Mouse (Mus musculus) neural tube, embryonic 11.5 days (tissue): ENCODE data around the gene Trpm4. TPM values are rescaled to one million over a fixed set of nuclear protein-coding genes. Genes with fewer than 3 reads are reported as not detected.

ENCODE experiments used
- ATAC-seq: fragments of 200-750 bp; cut with Nextera tagmentation; 2 replicates; pipeline ENCODE4 v1.8.0; 2017; ENCODE audit warnings: moderate number of reproducible peaks, mild to moderate bottlenecking, moderate TSS enrichment, moderate library complexity; ENCODE audit not compliant: insufficient read depth, low FRiP score, low TSS enrichment
- DNase-seq: peaks from one replicate; pipeline ENCODE4 v3.0.0-alpha.2; 2015; ENCODE audit warnings: low spot score
- H3K27ac ChIP-seq: fragments of 300-500 bp; sonication (generic); 2 replicates; pipeline ENCODE4 v1.5.1; 2014; ENCODE audit warnings: low read depth, mild to moderate bottlenecking, low read length
- H3K27me3 ChIP-seq: fragments of 300-500 bp; sonication (generic); 2 replicates; pipeline ENCODE4 v1.6.1; 2014; ENCODE audit warnings: mild to moderate bottlenecking, low read length, mixed read lengths; ENCODE audit not compliant: control insufficient read depth, insufficient read depth
- H3K36me3 ChIP-seq: fragments of 300-500 bp; sonication (generic); 2 replicates; pipeline ENCODE4 v1.6.1; 2014; ENCODE audit warnings: mild to moderate bottlenecking, low read length, moderate library complexity, mixed read lengths; ENCODE audit not compliant: control insufficient read depth, insufficient read depth
- H3K4me1 ChIP-seq: fragments of 300-500 bp; sonication (generic); 2 replicates; pipeline ENCODE4 v1.6.1; 2014; ENCODE audit warnings: low read length, mixed read lengths; ENCODE audit not compliant: control insufficient read depth, insufficient read depth
- H3K4me2 ChIP-seq: fragments of 300-500 bp; sonication (generic); 2 replicates; pipeline ENCODE4 v1.6.1; 2014; ENCODE audit warnings: low read depth, mild to moderate bottlenecking, moderate library complexity
- H3K4me3 ChIP-seq: fragments of 300-500 bp; sonication (generic); 2 replicates; pipeline ENCODE4 v1.5.1; 2014; ENCODE audit warnings: low read depth, low read length
- H3K9ac ChIP-seq: fragments of 300-500 bp; sonication (generic); 2 replicates; pipeline ENCODE4 v1.6.1; 2014; ENCODE audit warnings: mild to moderate bottlenecking, low read length
- H3K9me3 ChIP-seq: fragments of 300-500 bp; sonication (generic); 2 replicates; pipeline ENCODE4 v1.6.1; 2016; ENCODE audit warnings: low read length; ENCODE audit not compliant: control insufficient read depth
- WGBS: fragments of 180-500 bp; shearing (Covaris S2); extraction: QIAGEN DNeasy Blood & Tissue Kit; methylation state at CpG from one replicate; pipeline ENCODE4 v1.1.7; 2014; 5-methylcytosine and 5-hydroxymethylcytosine counted together
- polyA plus RNA-seq: library from polyadenylated mRNA; unstranded; fragments of >200 nt; fragmentation: Nextera tagmentation; extraction: Ambion mirVana; gene quantifications from 2 replicates; pipeline ENCODE4 v1.2.1, GENCODE M21; 2014

Gene Trpm4
- polyA plus RNA-seq, 1 experiment from 2014 or later = 8.6 TPM

DNA sequence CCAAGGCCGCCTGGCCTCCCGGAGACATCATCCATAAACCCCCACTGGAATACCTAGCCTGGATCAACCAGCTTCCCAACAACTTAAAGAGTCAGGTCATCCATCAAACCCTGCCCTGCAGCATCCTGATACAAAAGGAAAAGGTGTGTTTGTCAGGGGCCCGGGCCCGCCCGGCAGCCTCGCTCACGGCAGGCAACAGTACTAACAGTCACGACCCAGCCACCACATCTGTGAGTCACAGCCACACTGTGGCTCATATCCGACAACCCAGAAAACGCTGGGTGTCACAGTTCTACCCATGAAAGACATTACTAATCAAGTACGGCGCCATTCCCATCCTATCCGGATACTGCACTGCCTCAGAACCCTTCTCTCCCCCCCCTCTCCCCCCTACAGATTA is 47.1 kb downstream of the Trpm4 start:
- no peaks in the 10 kb centered on the region for H3K27me3 ChIP-seq
- 86% methylated on average over 13 of the region's 13 CpGs for WGBS

GRCm38 (mm10) chr7:45277136-45277760 is 56.3 kb downstream of the Trpm4 start, which contains the start of gene Slc6a21:
TSS of gene Slc6a21 (plus strand) at chr7:45277513.
- Histone ChIP-seq H3K36me3 (no peaks in the 10 kb centered on the region), H3K4me2 (peak within 1 kb of the TSS; percentile 38), H3K9me3 (no peaks in the 10 kb centered on the region), H3K9ac (0 out of 2 replicates have a peak within 1 kb of the TSS, but pooled peaks have one; percentile 1), H3K27ac (no peak within 1 kb of the TSS), H3K27me3 (no peaks in the 10 kb centered on the region), H3K4me1 (no peaks in the 10 kb centered on the region), H3K4me3 (peak within 1 kb of the TSS; percentile 26; the same call in 1 of the 2 replicates)
- WGBS = 7% methylated on average over 43 of the region's 44 CpGs
- DNase-seq (peak; percentile 71), ATAC-seq (no peak)

More for the DNA sequence above, 47.1 kb downstream of the Trpm4 start:
- no peak overlapping the region for H3K27ac ChIP-seq
- no peak for DNase-seq
- H3K9ac ChIP-seq = no peak overlapping the region
- H3K4me3 ChIP-seq = no peak overlapping the region
- no peaks in the 10 kb centered on the region for H3K4me1 ChIP-seq
- no peak overlapping the region for H3K4me2 ChIP-seq
- H3K36me3 ChIP-seq = no peaks in the 10 kb centered on the region
- no peak for ATAC-seq
- H3K9me3 ChIP-seq = no peaks in the 10 kb centered on the region

GRCm38 (mm10) chr7:45273672-45274071 is 59.9 kb downstream of the Trpm4 start:
- no peak overlapping the region for H3K27ac ChIP-seq
- no peak overlapping the region for H3K4me2 ChIP-seq
- no peak overlapping the region for H3K4me3 ChIP-seq
- H3K9me3 ChIP-seq = no peaks in the 10 kb centered on the region
- H3K36me3 ChIP-seq = no peaks in the 10 kb centered on the region
- DNase-seq (no peak), ATAC-seq (no peak)
- no peaks in the 10 kb centered on the region for H3K4me1 ChIP-seq
- no peak overlapping the region for H3K9ac ChIP-seq
- WGBS = 88% methylated on average over 8 of the region's 8 CpGs
- H3K27me3 ChIP-seq = no peaks in the 10 kb centered on the region

DNA sequence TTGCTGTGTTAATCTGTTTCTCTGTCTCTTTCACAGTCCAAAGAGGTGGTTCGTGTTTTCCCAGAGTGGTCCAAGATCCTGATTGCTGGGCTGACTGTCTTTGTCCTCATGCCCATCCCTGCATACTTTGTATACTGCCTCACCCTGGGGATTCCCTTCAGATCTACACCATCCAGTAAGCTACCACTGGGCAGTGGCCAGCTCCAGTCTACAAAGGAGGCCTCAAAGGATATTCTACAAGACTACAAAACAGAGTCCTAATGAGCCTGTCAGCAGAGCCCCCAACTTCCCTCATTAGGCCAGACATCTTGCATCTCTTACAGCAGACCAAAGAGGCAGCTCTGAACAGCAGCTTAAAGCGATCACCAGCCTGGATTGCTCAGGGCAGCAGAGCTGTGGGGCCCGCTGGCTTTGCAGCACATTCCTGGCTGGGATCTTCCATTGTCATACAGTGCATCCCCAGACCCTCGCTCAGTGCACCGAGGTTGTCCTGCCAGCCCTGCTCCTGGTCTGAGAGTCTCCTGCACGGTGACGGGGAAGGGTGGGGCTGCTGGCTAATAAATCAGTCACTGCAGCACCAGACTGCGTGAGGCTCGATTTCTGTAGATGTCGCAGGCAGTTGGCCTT is 60.7 kb downstream of the Trpm4 start:
- H3K4me3 ChIP-seq = no peak overlapping the region
- H3K36me3 ChIP-seq = no peaks in the 10 kb centered on the region
- H3K4me1 ChIP-seq = no peaks in the 10 kb centered on the region
- H3K9me3 ChIP-seq = no peaks in the 10 kb centered on the region
- no peak overlapping the region for H3K4me2 ChIP-seq
- DNase-seq = no peak
- WGBS = 41% methylated on average over 10 of the region's 10 CpGs
- H3K27me3 ChIP-seq = no peaks in the 10 kb centered on the region
- no peak for ATAC-seq
- H3K9ac ChIP-seq = no peak overlapping the region
- H3K27ac ChIP-seq = no peak overlapping the region

DNA sequence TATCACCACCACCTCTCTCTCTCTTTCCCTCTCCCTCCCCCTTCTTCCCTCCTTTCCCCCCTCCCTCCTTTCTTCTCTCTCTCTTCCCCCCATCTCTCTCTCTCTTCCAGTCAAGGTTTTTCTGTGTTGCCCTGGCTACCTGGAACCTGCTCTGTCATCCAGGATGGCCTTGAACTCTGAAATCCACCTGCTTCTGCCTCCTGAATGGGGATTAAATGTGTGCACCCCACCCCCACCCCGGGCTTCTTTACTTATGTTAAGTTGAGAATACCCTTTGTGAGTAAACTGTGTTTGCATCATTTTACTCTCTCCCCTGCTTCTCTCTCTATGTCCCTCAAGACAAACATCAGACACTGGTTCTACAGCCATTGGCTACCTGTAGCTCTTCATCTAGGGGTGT is 68.1 kb downstream of the Trpm4 start:
- DNase-seq (no peak), ATAC-seq (no peak)
- Histone ChIP-seq H3K4me2 (no peak overlapping the region), H3K36me3 (no peaks in the 10 kb centered on the region), H3K27ac (no peak overlapping the region), H3K9me3 (no peaks in the 10 kb centered on the region), H3K9ac (no peak overlapping the region), H3K4me1 (no peaks in the 10 kb centered on the region), H3K4me3 (no peak overlapping the region), H3K27me3 (no peaks in the 10 kb centered on the region)
- 72% methylated on average over 1 of the region's 1 CpGs for WGBS

GRCm38 (mm10) chr7:45264348-45264747 is 69.2 kb downstream of the Trpm4 start:
- Histone ChIP-seq H3K4me2 (no peak overlapping the region), H3K27me3 (no peaks in the 10 kb centered on the region), H3K9me3 (no peaks in the 10 kb centered on the region), H3K4me3 (no peak overlapping the region), H3K36me3 (no peaks in the 10 kb centered on the region), H3K4me1 (no peaks in the 10 kb centered on the region), H3K27ac (no peak overlapping the region), H3K9ac (no peak overlapping the region)
- DNase-seq (no peak), ATAC-seq (no peak)
- WGBS = 79% methylated on average over 3 of the region's 3 CpGs

GRCm38 (mm10) chr7:45263006-45263607 is 70.5 kb downstream of the Trpm4 start:
- Histone ChIP-seq H3K27ac (no peak overlapping the region), H3K4me3 (no peak overlapping the region), H3K27me3 (no peaks in the 10 kb centered on the region), H3K9ac (no peak overlapping the region), H3K36me3 (no peaks in the 10 kb centered on the region), H3K4me2 (no peak overlapping the region), H3K9me3 (no peaks in the 10 kb centered on the region), H3K4me1 (no peaks in the 10 kb centered on the region)
- DNase-seq = no peak
- no peak for ATAC-seq
- whole genome bisulfite sequencing = 76% methylated on average over 7 of the region's 7 CpGs

- Histone ChIP-seq H3K4me3 (no peak overlapping the region), H3K27me3 (no peaks in the 10 kb centered on the region), H3K27ac (no peak overlapping the region), H3K4me1 (no peaks in the 10 kb centered on the region), H3K36me3 (no peaks in the 10 kb centered on the region), H3K4me2 (no peak overlapping the region), H3K9me3 (no peaks in the 10 kb centered on the region), H3K9ac (no peak overlapping the region)
- WGBS = 63% methylated on average over 7 of the region's 7 CpGs
- no peak for DNase-seq
- ATAC-seq = no peak
These were observed 71.3 kb downstream of the Trpm4 start for GRCm38 (mm10) chr7:45262266-45262665.

DNA sequence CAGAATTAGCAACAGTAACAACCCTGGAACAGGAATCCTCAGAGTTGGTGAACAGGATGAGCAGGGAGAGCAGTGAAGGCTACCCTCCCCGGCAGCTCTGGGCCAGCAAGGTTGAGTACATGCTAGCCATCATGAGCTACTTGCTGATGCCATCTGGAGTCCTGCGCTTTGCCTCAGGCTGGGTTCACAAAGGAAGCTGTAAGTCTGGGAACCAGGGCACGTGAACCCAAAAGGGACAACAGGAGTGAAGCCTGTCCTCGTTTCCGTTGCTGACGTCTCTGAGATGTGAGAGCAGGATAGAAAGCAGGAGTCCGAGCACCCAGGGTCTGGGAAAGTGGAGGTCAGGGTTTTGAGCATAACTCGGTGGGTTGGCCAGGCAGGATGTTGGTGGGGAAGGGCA is 74.3 kb downstream of the Trpm4 start:
- Histone ChIP-seq H3K4me1 (no peaks in the 10 kb centered on the region), H3K36me3 (no peaks in the 10 kb centered on the region), H3K27ac (no peak overlapping the region), H3K4me2 (no peak overlapping the region), H3K9me3 (no peaks in the 10 kb centered on the region), H3K27me3 (no peaks in the 10 kb centered on the region), H3K9ac (no peak overlapping the region), H3K4me3 (no peak overlapping the region)
- no peak for DNase-seq
- 85% methylated on average over 8 of the region's 8 CpGs for WGBS
- no peak for ATAC-seq
